Mouse (Mus musculus): ENCODE measurements around the gene Cdkn2c.

GRCm38 (mm10) chr4:109654701-109655100 lies 12.3 kb downstream of the Cdkn2c start:
- no peak for TF ChIP-seq POLR2A (IDR thresholded peaks at IDR 0.05; ENCODE audit: control insufficient read depth, extremely low read depth, insufficient read depth, low read length, poor library complexity)
- TF ChIP-seq CTCF (IDR thresholded peaks at IDR 0.05; ENCODE audit: borderline replicate concordance, control insufficient read depth, extremely low read depth, insufficient read depth, low read length, poor library complexity) = no peak
